Mouse (Mus musculus) C2C12 (cell line): Measurements from ENCODE around the gene Tsen54.

Source experiments
- CEBPB ChIP-seq: IDR thresholded peaks from one replicate; pipeline ENCODE4 v1.6.1; 2011; ENCODE audit warnings: low read depth, mild to moderate bottlenecking, control low read depth, moderate library complexity
- CTCF ChIP-seq: IDR thresholded peaks from one replicate; pipeline ENCODE4 v1.5.1; 2011; ENCODE audit not compliant: control insufficient read depth, insufficient read depth, insufficient read length
- FOSL1 ChIP-seq: IDR thresholded peaks from one replicate; pipeline ENCODE4 v1.8.0; 2011; ENCODE audit warnings: mild to moderate bottlenecking, low read length; ENCODE audit not compliant: poor library complexity, insufficient read depth, severe bottlenecking
- MAX ChIP-seq: IDR thresholded peaks from one replicate; pipeline ENCODE4 v1.6.1; 2011; ENCODE audit warnings: mild to moderate bottlenecking, control low read depth
- MYOD1 ChIP-seq: IDR thresholded peaks from one replicate; pipeline ENCODE4 v1.6.1; 2011; ENCODE audit warnings: low read depth; ENCODE audit not compliant: control insufficient read depth, insufficient read length
- USF1 ChIP-seq: IDR thresholded peaks from one replicate; pipeline ENCODE4 v1.6.1; 2011; ENCODE audit warnings: low read depth, mild to moderate bottlenecking, control low read depth, moderate library complexity

GRCm38 (mm10) chr11:115869393-115869792 is 54.9 kb downstream of the Tsen54 start:
- TF ChIP-seq USF1 = no peak
- peak; percentile 100 for TF ChIP-seq MYOD1
- TF ChIP-seq CTCF = no peak
- no peak for TF ChIP-seq MAX
- no peak for TF ChIP-seq CEBPB
- TF ChIP-seq FOSL1 = peak; percentile 35
